Mouse (Mus musculus) midbrain, embryonic 15.5 days (tissue): ENCODE data around the gene Cphx2. TPM values are rescaled to one million over a fixed set of nuclear protein-coding genes. Genes with fewer than 3 reads are reported as not detected.
A peak's percentile ranks its signal among the peaks of the same experiment; 100 is the strongest.
"Not testable (repeated sequence)": the region's sequence is repeated elsewhere in the genome, so short reads cannot be mapped to it uniquely, and the experiment has no call there.

ENCODE experiments used
- ATAC-seq: fragments of 200-750 bp; cut with Nextera tagmentation; replicated peaks from 2 replicates; pipeline ENCODE4 v1.8.0; 2017; ENCODE audit warnings: moderate TSS enrichment
- H3K27ac ChIP-seq: fragments of 300-500 bp; sonication (generic); 2 replicates; pipeline ENCODE4 v1.5.1; 2015; ENCODE audit warnings: mild to moderate bottlenecking, inconsistent platforms
- H3K27me3 ChIP-seq: fragments of 300-500 bp; sonication (generic); replicated peaks from 2 replicates; pipeline ENCODE4 v1.6.1; 2015; ENCODE audit warnings: inconsistent platforms
- H3K36me3 ChIP-seq: fragments of 300-500 bp; sonication (generic); replicated peaks from 2 replicates; pipeline ENCODE4 v1.6.1; 2015; ENCODE audit warnings: inconsistent platforms
- H3K4me1 ChIP-seq: fragments of 300-500 bp; sonication (generic); 2 replicates; pipeline ENCODE4 v1.6.1; 2015; ENCODE audit warnings: inconsistent platforms
- H3K4me2 ChIP-seq: fragments of 300-500 bp; sonication (generic); 2 replicates; pipeline ENCODE4 v1.6.1; 2015; ENCODE audit warnings: inconsistent platforms, mild to moderate bottlenecking, moderate library complexity
- H3K4me3 ChIP-seq: fragments of 300-500 bp; sonication (generic); 2 replicates; pipeline ENCODE4 v1.5.1; 2015; ENCODE audit warnings: mild to moderate bottlenecking, inconsistent platforms
- H3K9ac ChIP-seq: fragments of 300-500 bp; sonication (generic); 2 replicates; pipeline ENCODE4 v1.6.1; 2015; ENCODE audit warnings: mild to moderate bottlenecking, inconsistent platforms
- H3K9me3 ChIP-seq: fragments of 300-500 bp; sonication (generic); 2 replicates; pipeline ENCODE4 v1.6.1; 2016; ENCODE audit warnings: inconsistent platforms
- WGBS: fragments of 180-500 bp; shearing (Covaris S2); methylation state at CpG from one replicate; pipeline ENCODE4 v1.1.7; 2015; ENCODE audit warnings: mixed read lengths; 5-methylcytosine and 5-hydroxymethylcytosine counted together
- polyA plus RNA-seq: library from polyadenylated mRNA; unstranded; fragments of >200 nt; fragmentation: Nextera tagmentation; extraction: Ambion mirVana; gene quantifications from 2 replicates; pipeline ENCODE4 v1.2.1, GENCODE M21; 2015

Gene Cphx2
- not detected in 2 replicates for polyA plus RNA-seq

- ATAC-seq = not testable (repeated sequence)
These were observed at the start of gene Cphx2 for GRCm38 (mm10) chr14:26081216-26081615. Gene Cphx2, plus strand, starts transcription at chr14:26081516.

GRCm38 (mm10) chr14:26034364-26034763 lies 47.0 kb upstream of the Cphx2 start:
- not testable (repeated sequence) for H3K4me3 ChIP-seq, H3K27ac ChIP-seq, H3K4me1 ChIP-seq, H3K36me3 ChIP-seq, H3K9me3 ChIP-seq, H3K9ac ChIP-seq, H3K4me2 ChIP-seq, H3K27me3 ChIP-seq, ATAC-seq
- no CpG with 5 or more reads among the region's 3 CpGs for WGBS

More at GRCm38 (mm10) chr14:26081216-26081615, at the start of gene Cphx2:
- not testable (repeated sequence) for H3K4me1 ChIP-seq, H3K9ac ChIP-seq, H3K36me3 ChIP-seq, H3K27me3 ChIP-seq, H3K9me3 ChIP-seq, H3K4me3 ChIP-seq, H3K4me2 ChIP-seq, H3K27ac ChIP-seq
- WGBS = no CpG with 5 or more reads among the region's 6 CpGs

GRCm38 (mm10) chr14:26035439-26035838 lies 45.9 kb upstream of the Cphx2 start:
- not testable (repeated sequence) for H3K4me1 ChIP-seq, H3K9me3 ChIP-seq, ATAC-seq, H3K4me3 ChIP-seq, H3K36me3 ChIP-seq, H3K27ac ChIP-seq, H3K9ac ChIP-seq, H3K4me2 ChIP-seq, H3K27me3 ChIP-seq
- no CpG with 5 or more reads among the region's 6 CpGs for WGBS

- not testable (repeated sequence) for H3K27ac ChIP-seq, H3K36me3 ChIP-seq, H3K4me2 ChIP-seq, H3K9ac ChIP-seq, ATAC-seq, H3K4me3 ChIP-seq, H3K27me3 ChIP-seq, H3K4me1 ChIP-seq, H3K9me3 ChIP-seq
- no CpG with 5 or more reads among the region's 26 CpGs for WGBS
These were observed 38.7 kb upstream of the Cphx2 start, which contains the start of gene Gm9780 for GRCm38 (mm10) chr14:26042611-26043010. Gene Gm9780, minus strand, starts transcription at chr14:26042711.

GRCm38 (mm10) chr14:26045007-26045406 lies 36.3 kb upstream of the Cphx2 start:
- no CpG with 5 or more reads among the region's 5 CpGs for WGBS
- H3K4me3 ChIP-seq, H3K9ac ChIP-seq, ATAC-seq, H3K27me3 ChIP-seq, H3K4me1 ChIP-seq, H3K4me2 ChIP-seq, H3K27ac ChIP-seq, H3K36me3 ChIP-seq, H3K9me3 ChIP-seq: not testable (repeated sequence)

GRCm38 (mm10) chr14:26047026-26047425 lies 34.3 kb upstream of the Cphx2 start:
- ATAC-seq, H3K36me3 ChIP-seq, H3K4me2 ChIP-seq, H3K9ac ChIP-seq, H3K9me3 ChIP-seq, H3K4me3 ChIP-seq, H3K27ac ChIP-seq, H3K4me1 ChIP-seq, H3K27me3 ChIP-seq: not testable (repeated sequence)
- WGBS = no CpG with 5 or more reads among the region's 8 CpGs

- not testable (repeated sequence) for H3K4me1 ChIP-seq, H3K4me3 ChIP-seq, H3K27ac ChIP-seq, H3K27me3 ChIP-seq, H3K36me3 ChIP-seq, H3K4me2 ChIP-seq, H3K9ac ChIP-seq, H3K9me3 ChIP-seq, ATAC-seq
- WGBS = no CpG with 5 or more reads among the region's 9 CpGs
These were observed 32.5 kb upstream of the Cphx2 start for GRCm38 (mm10) chr14:26048767-26049166.

GRCm38 (mm10) chr14:26058184-26058583 lies 23.1 kb upstream of the Cphx2 start:
- not testable (repeated sequence) for H3K27me3 ChIP-seq, H3K4me3 ChIP-seq, H3K9me3 ChIP-seq, ATAC-seq, H3K27ac ChIP-seq, H3K4me1 ChIP-seq, H3K9ac ChIP-seq, H3K36me3 ChIP-seq, H3K4me2 ChIP-seq
- no CpG with 5 or more reads among the region's 3 CpGs for WGBS

GRCm38 (mm10) chr14:26059362-26059761 lies 22.0 kb upstream of the Cphx2 start:
- H3K4me1 ChIP-seq, H3K27me3 ChIP-seq, H3K9me3 ChIP-seq, H3K36me3 ChIP-seq, H3K27ac ChIP-seq, ATAC-seq, H3K4me3 ChIP-seq, H3K4me2 ChIP-seq, H3K9ac ChIP-seq: not testable (repeated sequence)
- no CpG with 5 or more reads among the region's 6 CpGs for WGBS

GRCm38 (mm10) chr14:26066574-26067324 lies 14.6 kb upstream of the Cphx2 start:
- not testable (repeated sequence) for H3K27ac ChIP-seq, H3K4me2 ChIP-seq, H3K27me3 ChIP-seq, H3K9ac ChIP-seq, H3K36me3 ChIP-seq, H3K4me3 ChIP-seq, H3K4me1 ChIP-seq, H3K9me3 ChIP-seq
- no CpG with 5 or more reads among the region's 44 CpGs for WGBS
- peak; percentile 91 for ATAC-seq

GRCm38 (mm10) chr14:26067325-26067633 lies 14.0 kb upstream of the Cphx2 start, which contains the start of gene Tmem254c:
Gene Tmem254c, minus strand, starts transcription at chr14:26067355.
- peak; percentile 85; the same call in 1 of the 2 replicates for ATAC-seq
- not testable (repeated sequence) for H3K36me3 ChIP-seq, H3K27me3 ChIP-seq, H3K9ac ChIP-seq, H3K4me2 ChIP-seq, H3K4me3 ChIP-seq, H3K27ac ChIP-seq, H3K4me1 ChIP-seq, H3K9me3 ChIP-seq
- no CpG with 5 or more reads among the region's 10 CpGs for WGBS

GRCm38 (mm10) chr14:26076620-26077390 lies 4.5 kb upstream of the Cphx2 start:
- not testable (repeated sequence) for H3K4me1 ChIP-seq, H3K4me2 ChIP-seq, H3K36me3 ChIP-seq, H3K27me3 ChIP-seq, H3K9ac ChIP-seq, ATAC-seq, H3K27ac ChIP-seq, H3K4me3 ChIP-seq, H3K9me3 ChIP-seq
- no CpG with 5 or more reads among the region's 5 CpGs for WGBS

GRCm38 (mm10) chr14:26081997-26082396 lies 681 bp downstream of the Cphx2 start, which contains the start of gene Cphx3:
Gene Cphx3, plus strand, starts transcription at chr14:26082297.
- H3K9ac ChIP-seq, H3K4me2 ChIP-seq, H3K27ac ChIP-seq, H3K9me3 ChIP-seq, H3K27me3 ChIP-seq, H3K36me3 ChIP-seq, H3K4me3 ChIP-seq, H3K4me1 ChIP-seq, ATAC-seq: not testable (repeated sequence)
- no CpG with 5 or more reads among the region's 1 CpGs for WGBS
